Mouse (Mus musculus): ENCODE measurements around the gene Nectin3.
A peak's percentile ranks its signal among the peaks of the same experiment; 100 is the strongest.
"Not testable (repeated sequence)": the region's sequence is repeated elsewhere in the genome, so short reads cannot be mapped to it uniquely, and the experiment has no call there.

Gene Nectin3

GRCm38 (mm10) chr16:46410739-46411057 is 87.6 kb downstream of the Nectin3 start:
- DNase-seq = no peak

GRCm38 (mm10) chr16:46410053-46410738 is 88.1 kb downstream of the Nectin3 start:
- peak; percentile 37 to 46 for DNase-seq

- no peak for DNase-seq
These were observed 90.3 kb downstream of the Nectin3 start for GRCm38 (mm10) chr16:46407997-46408396.

- DNase-seq = peak; percentile 47 to 49
These were observed 91.3 kb downstream of the Nectin3 start for GRCm38 (mm10) chr16:46406844-46407639.

GRCm38 (mm10) chr16:46397945-46398344 is 100.4 kb downstream of the Nectin3 start:
- no peak for DNase-seq

- DNase-seq = no peak
These were observed 108.8 kb downstream of the Nectin3 start for GRCm38 (mm10) chr16:46389415-46390033.

- no peak for DNase-seq
These were observed 109.6 kb downstream of the Nectin3 start for GRCm38 (mm10) chr16:46388527-46389414.

- no peak for DNase-seq
These were observed 114.0 kb downstream of the Nectin3 start for GRCm38 (mm10) chr16:46384279-46384678.

- no peak for DNase-seq
These were observed 115.0 kb downstream of the Nectin3 start for GRCm38 (mm10) chr16:46383344-46383743.

GRCm38 (mm10) chr16:46376575-46376974 is 121.8 kb downstream of the Nectin3 start:
- no peak for DNase-seq

- DNase-seq = no peak
These were observed 136.3 kb downstream of the Nectin3 start for GRCm38 (mm10) chr16:46362022-46362421.

GRCm38 (mm10) chr16:46357658-46358057 is 140.7 kb downstream of the Nectin3 start:
- not testable (repeated sequence) for DNase-seq

- no peak for DNase-seq
These were observed 141.7 kb downstream of the Nectin3 start for GRCm38 (mm10) chr16:46356663-46357062.
